Mouse (Mus musculus): ENCODE data around the gene Mrpl23.

Gene Mrpl23

DNA sequence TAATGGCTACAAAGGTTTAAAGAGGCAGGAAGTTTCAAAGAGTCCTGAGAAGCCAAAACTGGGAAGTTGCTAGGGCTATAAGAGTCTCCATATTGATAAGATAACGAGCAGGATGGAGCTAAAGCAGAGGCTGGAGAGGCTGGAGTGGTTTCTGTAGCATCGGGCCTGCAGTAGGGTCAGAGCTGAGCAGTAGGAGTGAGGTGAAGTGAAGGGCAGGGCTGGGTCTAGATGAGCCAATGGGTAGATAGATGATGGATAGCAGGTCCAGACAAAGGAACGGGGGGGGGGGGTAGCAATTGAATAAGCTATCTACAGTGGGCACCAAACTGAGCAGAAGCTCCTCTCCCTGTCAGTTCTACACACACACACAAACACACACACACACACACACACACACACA is 15.0 kb upstream of the Mrpl23 start:
- no peak for DNase-seq (ENCODE audit: low read depth in 1 of 2, low spot score in 2 of 2)

DNA sequence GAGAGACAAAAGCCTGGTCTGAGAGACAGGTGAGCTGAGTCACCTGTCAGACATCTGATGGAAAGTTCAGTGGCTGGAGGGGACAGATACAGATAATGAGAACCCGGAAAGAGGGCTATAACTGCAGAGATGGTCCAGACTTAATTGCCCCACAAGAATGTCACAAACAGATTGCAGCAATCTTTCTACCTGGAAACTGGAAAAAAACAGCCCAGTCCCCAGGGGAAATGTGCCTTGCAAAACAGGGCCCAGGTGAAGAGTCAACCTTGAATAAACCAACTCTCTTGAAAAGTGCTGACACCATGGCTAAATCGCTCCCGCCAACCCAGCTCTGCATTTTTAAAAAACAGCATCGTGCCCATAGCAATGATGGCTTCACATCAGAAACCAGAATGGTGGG is 12.2 kb upstream of the Mrpl23 start:
- DNase-seq (ENCODE audit: low read depth in 1 of 2, low spot score in 2 of 2): no peak

DNA sequence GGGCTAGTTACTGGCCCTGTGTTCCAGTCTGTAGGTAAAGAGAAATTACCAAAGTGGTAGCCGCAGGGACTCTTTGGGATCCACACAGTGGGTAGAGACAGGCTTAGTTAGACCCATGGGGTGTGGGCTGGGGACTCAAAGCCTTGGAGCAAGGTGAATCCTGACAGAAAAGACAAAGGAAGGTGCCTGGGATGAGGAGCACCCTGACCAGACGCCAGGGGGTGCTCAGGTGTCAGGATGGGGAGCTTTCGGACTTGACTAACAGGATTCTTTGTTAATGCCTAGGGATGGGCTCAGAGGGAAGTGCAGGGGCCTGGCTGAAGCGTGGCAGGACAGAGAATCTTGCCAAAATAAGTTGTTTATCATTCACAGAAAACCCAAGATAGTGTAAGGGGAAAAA is 10.1 kb upstream of the Mrpl23 start:
- DNase-seq (ENCODE audit: low read depth in 1 of 2, low spot score in 2 of 2): no peak

DNA sequence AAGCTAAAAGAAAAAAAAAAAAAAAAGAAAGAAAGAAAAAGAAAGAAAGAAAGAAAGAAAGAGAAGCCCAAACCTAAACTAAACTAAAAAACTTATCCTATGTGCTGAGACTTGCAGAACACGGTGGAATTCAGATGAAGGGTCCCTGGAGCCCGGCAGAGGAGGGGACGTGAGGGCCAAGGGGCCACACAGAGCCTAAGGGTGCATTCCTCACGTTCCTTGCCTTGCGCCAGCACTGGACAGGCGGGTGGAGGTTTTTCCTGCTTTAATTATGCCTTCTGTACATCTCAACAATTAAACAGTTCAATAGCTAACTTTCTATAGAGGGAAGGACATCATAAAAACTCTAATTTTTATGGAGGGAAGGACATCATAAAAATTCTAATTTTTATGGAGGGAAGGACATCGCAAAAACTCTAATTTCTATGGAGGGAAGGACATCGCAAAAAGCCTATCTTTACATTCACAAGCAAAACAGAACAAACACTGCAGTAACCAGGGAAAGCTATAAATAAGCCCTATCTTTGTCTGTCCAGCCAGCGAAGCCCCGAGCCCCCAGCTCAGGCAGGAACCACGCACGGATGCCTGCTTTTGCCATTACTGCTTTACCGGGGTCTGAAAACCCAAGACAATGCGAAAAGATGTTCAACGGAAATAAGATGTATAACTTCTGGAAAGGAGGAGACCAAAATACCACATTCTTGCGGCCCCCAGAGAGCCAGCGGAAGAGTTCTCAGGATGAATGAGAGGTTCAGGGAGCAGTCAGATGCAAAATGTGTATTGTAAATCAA is 9.1 kb upstream of the Mrpl23 start:
- no peak for DNase-seq (ENCODE audit: low read depth in 1 of 2, low spot score in 2 of 2)

DNA sequence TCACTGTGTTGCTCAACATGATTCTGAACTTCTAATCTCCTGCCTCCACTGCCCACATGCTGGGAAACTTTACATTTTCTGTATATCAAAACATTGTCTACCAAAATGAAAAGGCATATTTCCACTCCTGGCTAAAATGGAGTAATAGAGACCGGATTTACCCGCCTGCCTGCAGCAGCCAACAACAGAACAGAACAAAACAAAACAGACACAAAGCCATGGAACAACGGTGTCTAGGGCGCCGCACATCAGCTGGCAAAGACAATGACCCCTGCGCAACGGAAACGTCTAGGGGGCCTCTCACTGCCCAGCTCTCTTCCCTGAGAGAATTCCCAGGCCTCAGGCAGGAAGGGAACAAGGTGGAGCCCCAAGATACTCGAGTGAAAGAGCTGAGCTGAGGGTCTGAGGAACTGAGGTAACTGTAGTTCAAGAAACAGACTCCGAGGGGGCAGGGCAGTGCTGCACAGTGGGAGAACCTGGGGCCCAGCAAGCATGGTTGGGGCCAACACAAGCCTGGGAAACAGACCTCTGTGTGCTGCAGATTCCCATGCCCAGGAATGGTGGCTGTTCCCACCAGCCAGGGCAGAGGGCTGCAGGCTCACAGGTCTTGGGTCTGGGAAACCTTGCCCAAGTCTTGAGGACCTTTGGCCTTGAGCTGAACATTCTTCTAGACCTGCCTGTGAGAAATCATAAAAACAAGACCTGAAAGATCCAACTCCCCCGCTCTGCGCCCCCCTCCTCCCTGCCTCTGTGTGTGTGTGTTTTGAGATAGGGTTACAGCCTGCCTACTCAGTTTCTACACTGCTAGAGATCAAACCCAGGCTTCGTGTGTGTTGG is 6.9 kb upstream of the Mrpl23 start:
- no peak for DNase-seq (ENCODE audit: low read depth in 1 of 2, low spot score in 2 of 2)

DNA sequence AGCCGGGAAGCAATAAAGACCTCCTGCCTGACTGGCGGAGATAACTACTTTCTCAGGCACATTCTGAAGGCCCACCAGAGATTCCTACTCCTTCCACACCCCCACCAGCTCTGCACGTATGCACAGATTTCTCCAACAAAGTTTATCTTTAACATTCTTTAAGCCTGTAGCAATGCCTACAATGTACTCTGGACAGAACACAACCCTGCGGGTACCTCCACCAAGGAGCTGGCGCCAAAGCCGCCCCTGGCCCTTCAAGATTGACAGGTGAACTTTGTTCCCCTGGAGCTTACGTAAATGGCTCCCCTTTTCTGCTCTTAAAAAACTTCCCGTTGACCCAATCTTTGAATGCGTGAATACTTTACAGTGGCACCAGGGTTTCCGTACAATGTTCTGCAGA is 3.1 kb upstream of the Mrpl23 start:
- DNase-seq (ENCODE audit: low read depth in 1 of 2, low spot score in 2 of 2): no peak

DNA sequence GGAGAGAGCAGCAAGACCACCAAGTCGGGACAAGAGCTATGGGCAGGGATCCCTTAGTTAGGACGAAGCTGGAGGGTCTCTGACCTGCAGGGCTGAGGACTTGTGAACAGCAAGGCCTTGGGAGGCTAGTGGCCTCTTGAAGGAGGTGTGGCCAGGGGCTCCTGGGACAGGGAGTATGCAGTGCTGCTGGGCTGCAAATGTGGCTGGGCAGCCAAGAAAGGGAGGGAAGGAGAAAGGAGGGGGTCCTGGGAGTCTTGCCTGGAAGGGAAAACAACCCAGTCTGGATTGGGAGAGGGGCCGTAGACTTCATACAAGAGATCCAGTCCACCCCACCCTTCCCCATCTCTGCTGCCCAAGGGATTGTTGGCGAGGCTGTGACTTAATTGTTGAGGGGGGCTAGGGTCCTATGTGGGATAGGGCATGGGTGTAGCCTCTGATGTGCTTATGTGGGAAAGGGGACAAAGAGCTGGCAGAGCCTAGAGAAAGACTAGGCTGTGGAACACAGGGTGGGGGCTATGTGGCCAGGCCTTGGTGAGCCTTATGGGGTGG is 439 bp upstream of the Mrpl23 start:
- DNase-seq (ENCODE audit: low read depth in 1 of 2, low spot score in 2 of 2): no peak

DNA sequence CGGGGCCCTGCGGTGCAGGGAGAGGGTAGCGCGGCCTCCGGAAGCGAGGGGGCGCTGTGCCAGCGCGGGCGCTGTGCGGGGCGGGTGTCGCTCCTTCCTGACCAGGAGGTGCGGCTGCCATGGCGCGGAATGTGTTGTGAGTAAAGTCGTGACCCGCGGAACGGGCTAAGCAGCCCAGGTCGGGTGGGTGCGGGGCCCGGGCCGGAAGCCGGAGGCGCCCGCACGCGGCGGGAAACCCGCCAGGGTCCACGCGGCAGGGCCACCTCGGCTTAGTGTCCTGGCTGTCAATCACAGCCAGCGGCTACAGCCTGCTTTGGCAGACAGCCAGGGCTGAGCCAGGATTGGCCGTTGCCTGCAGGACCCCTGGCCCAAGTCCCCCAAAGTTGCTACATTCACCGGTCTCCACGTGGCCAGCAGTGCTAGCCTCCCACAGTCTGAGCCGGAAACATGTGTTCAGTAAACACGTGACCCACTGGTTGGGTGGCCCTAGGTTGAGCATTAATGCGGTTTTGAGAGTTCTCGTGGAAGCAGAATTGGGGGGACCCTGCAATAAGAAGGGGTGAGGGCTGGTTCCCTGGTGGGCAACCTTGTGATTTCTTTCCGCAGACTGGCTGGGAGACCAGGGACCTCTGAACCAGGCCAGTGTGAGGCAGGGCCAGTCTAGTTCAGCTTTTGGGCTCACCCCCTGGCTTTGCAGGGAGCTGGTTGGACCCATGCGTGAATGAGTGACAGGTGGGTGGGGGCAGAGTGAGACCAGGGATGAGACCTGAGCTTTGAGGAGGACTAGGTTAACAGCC is 771 bp downstream of the Mrpl23 start:
- peak; percentile 31 to 76 for DNase-seq (ENCODE audit: low read depth in 1 of 2, low spot score in 2 of 2)

DNA sequence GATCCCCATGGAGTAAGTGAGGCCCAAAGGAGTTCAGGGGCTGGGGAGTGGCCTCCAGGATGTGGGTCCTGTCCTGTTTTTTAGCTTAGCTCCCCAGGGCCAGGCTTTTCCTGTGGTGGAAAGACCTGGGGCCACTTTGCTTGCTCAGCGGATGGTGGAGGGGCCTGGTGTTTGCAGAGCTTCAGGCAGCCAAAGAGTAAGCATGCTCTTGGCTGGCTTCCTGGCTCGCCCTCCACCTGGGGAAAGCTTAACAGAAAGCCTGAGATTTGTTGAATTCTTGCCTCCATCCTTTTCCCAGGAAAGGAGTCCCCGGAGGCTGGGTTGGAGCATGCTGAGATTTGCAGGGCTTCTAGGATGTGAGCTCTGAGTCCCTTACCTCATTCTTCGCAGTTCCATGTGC is 2.6 kb downstream of the Mrpl23 start:
- no peak for DNase-seq (ENCODE audit: low read depth in 1 of 2, low spot score in 2 of 2)

DNA sequence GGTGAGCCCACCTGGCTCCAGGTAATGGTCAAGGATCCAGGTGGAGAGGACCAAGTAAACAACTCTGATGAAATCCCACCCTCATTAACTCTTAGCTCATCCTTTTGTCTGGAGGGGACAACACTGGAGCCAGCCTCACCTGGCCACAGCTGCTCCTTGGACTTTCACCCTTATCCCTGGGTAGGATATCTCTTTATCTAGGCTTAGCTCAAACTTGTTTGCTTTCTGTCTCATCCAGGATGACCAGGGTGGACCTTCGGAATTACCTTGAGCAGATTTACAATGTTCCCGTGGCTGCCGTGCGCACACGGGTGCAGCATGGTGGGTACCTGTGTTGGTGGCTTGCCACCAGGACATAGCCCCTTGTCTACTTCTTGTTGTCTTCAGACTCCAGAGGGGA is 3.3 kb downstream of the Mrpl23 start:
- DNase-seq (ENCODE audit: low read depth in 1 of 2, low spot score in 2 of 2): no peak

DNA sequence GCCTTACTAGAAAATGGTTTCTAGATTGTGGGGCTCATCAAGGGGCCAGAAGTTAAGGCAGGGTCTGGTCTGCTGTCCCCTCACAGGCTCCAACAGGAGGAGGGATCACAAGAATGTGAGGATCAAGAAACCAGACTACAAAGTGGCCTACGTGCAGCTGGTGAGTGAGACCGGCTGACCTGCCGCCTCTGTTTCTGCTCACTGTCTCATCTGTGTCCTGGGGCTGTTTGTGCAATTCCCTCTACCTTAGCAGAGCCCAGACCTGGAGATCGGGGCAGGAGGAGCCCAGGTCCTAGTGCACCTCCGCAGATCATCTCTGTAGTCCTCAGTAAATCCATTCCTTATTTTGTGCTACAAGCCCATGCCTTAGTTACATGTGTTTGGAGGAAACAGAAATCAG is 4.7 kb downstream of the Mrpl23 start:
- DNase-seq (ENCODE audit: low read depth in 1 of 2, low spot score in 2 of 2): no peak

DNA sequence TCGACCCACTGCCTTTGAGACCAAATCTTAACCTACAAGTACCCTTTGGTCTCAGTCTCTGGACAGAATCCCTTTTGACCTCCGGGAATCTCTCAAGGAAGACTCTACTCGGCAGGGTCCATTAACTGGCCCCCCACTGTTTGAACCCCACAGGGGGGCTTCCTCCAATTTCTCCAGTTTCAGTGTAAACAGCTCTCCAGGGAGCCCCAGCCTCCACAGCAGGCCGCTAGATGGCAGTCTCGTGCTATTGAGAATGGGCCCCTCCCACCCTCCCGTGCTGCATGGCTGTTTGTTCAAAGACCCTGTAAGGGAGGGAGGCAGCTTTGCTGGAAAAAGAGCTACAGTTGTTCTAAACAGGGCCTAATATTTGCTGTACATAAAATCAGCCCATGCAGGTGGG is 5.4 kb downstream of the Mrpl23 start:
- DNase-seq (ENCODE audit: low read depth in 1 of 2, low spot score in 2 of 2): peak in 1 of 2 experiments; percentile 16

DNA sequence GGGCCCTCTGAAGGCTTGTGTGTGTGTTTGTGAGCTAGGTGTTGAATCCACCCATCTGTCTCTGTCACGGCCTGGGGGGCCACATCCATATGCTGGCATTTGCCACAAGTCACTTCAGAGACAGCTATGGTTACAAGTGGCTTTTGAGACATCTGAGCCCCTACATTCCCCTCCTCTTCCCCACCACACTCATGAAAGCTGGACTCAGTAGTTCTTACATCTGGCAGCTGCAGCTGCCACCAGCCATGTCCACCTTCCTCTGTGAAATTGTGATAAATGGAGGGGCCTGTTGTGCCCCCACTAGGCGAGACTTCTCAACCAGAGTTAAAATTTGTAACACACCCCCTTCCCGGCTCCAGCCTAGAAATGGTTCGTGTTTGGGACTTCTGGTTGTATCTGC is 5.8 kb downstream of the Mrpl23 start:
- DNase-seq (ENCODE audit: low read depth in 1 of 2, low spot score in 2 of 2): no peak

DNA sequence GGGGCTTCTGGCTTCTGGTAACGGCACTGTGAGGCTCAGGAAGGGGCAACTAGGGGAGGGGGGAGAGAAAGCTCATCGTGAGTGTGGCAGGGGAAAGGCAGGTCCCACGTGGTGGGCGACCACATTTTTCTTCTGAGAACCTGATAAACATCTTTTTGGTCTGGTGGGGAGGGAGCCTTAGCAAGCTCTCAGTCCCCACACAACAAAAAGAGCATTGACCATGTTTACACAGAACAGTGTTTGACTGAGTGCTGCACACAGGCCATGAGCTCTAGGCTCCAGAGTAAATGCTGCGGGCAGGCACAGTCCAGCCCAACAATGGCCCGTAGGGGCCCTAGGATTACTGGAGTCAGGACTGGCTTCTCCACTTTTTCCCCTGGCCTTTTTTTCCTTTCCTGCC is 6.3 kb downstream of the Mrpl23 start:
- DNase-seq (ENCODE audit: low read depth in 1 of 2, low spot score in 2 of 2): no peak

DNA sequence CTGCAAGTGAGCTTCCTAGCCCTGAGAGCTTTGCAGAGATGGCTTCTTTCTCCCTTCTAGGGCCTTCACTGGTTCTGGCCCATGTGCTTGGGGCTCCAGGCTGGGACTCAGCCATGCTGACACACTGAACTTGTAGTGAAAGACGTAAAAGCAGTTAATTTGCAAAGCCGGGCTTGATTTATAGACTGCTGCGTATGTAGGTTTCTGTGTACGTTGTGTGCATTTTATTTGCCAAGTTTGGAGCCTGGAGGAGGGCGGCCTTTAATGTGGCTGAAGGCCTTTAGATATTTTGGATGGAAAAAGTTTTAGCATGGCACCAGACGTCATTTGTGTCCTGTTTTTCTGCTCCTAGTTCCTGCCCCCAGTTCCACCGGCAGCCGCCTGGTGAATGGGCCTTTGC is 7.3 kb downstream of the Mrpl23 start:
- DNase-seq (ENCODE audit: low read depth in 1 of 2, low spot score in 2 of 2): no peak

DNA sequence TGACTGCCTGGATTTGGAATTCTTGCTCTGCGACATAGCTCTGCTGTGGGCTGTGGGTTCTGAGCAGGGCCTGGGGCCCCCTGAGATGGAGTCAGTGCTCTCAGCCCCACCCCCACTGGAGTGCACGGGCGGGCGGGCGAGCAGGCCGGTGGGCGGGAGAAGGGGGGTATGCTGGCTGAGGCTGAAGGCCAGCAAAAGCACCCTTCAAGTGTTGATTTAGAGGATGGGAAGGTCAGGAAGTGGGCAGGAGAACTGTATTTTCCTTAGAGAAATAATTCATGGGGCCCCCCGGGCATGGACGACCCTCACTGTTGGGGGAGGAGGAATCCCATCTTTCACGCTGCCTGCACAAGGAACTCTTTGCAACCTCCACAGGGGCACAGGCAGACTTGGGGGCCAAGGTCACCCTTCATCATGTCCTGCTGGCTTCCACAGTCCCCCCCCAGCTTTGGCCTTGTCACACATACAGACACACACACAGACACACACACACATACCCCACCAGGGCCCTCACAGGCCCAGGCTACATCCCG is 10.4 kb downstream of the Mrpl23 start:
- no peak for DNase-seq (ENCODE audit: low read depth in 1 of 2, low spot score in 2 of 2)

DNA sequence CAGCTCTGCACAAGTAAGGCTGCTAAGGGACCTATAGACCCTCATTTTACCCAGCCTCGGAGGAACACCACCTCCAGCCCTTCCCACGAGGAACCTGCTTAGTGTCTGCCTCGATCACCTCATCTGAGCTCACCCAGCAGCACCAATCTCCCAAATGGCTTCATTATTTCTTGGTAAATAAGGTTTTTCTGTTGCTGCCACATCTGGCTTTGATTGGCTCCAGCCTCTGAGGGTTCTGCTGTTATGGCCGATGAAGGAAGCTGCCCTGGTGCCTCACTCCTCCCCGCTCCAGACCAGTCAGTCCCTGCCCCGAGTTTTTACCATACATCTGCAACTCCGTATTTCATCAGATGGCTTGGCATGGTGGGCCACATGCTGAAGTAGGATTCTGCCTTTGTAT is 13.5 kb downstream of the Mrpl23 start:
- no peak for DNase-seq (ENCODE audit: low read depth in 1 of 2, low spot score in 2 of 2)

DNA sequence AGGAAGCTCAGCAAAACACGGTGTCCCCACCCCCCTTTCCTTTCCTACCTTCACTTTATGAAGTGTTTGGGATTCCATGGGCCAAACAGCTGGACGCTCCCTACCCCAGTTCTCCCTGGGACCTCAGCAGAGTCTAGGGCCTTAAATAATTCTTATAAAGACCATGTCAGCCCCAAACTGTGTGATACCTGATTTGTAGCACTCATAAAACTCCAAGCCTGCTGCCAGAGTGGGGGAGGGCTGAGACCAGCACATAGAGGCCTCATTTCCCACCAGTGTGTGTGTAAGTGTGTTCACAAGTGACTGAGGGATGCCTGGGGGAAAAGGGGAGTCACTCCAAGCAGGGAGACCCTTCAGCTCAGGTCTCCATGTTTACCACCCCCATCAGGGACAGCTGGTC is 15.4 kb downstream of the Mrpl23 start:
- DNase-seq (ENCODE audit: low read depth in 1 of 2, low spot score in 2 of 2): no peak

DNA sequence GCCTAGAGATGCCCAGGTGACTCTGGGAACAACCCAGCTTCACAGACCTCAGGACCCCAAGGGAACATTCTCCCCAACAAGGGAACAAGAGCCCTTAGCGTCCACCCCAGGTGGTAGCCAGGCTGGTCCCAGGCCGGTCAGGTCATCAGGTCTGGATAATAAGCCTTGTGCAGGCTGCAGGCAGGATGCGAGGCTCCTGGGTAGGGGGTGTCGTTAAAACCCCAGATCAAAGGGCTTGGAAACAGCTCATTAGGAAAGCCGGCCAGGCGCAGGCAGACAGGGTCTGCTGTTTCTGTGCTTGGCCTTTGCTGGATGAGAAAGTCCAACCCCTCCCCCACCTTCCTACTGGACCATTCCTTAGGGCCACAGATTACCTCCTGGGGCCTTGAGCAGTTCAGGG is 16.2 kb downstream of the Mrpl23 start:
- DNase-seq (ENCODE audit: low read depth in 1 of 2, low spot score in 2 of 2): no peak

DNA sequence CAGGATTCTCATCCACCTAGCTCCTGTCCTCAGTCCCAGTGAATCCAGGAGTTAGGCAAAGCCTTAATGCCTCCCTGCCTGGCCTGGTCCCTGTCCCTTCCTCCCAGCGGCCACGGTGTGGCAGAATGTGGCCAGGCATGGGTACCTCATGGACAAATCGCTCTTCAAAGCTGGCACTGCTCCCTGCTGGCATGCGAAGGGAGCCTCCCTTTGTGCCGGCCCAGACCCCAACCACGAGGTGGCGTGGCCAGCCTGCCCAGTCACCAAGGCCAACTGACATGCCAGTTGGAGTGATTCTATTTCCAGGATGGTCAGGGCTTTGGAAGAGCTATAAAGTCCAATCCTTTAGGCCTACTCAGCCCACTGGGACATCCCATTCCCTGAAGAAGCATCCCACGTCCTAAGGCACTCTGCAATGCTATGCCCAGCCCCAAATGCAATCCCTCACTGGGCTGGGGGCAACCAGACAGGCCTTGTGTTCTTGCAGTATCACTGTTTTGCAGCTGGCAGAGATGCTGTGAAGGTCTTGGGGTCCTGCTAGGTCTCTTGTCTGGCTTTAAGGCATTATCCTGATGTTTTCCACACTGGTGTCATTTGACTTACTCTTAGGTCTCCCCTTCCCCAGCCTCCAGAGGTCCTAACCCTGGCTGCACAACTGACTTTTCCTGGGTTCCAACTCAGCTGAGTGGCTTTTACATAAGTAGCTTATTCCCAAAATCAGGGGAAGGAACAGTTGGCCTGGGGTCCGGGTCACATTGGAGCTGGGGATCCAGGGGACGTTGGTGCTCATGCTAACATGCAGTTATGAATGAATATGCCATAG is 17.7 kb downstream of the Mrpl23 start:
- DNase-seq (ENCODE audit: low read depth in 1 of 2, low spot score in 2 of 2): no peak

Measured in monocyte, adult 2 months (primary cell).